Mouse (Mus musculus) thymus, postnatal 10 days (tissue): Measurements from ENCODE around the gene Abcc4.
"Not testable (repeated sequence)": the region's sequence is repeated elsewhere in the genome, so short reads cannot be mapped to it uniquely, and the experiment has no call there.

Source experiments
- DNase-seq, 2 experiments: peaks; one replicate each; pipeline ENCODE4 v3.0.0; 2021; ENCODE audit warnings: low spot score in 2 of 2

The Abcc4 gene

GRCm38 (mm10) chr14:118678279-118678985 lies 27.6 kb downstream of the Abcc4 start:
- no peak for DNase-seq

- no peak for DNase-seq
Observed at GRCm38 (mm10) chr14:118676308-118676994, 29.6 kb downstream of the Abcc4 start.

- no peak for DNase-seq
Observed at GRCm38 (mm10) chr14:118674705-118675139, 31.3 kb downstream of the Abcc4 start.

- no peak for DNase-seq
Observed at GRCm38 (mm10) chr14:118674224-118674623, 31.8 kb downstream of the Abcc4 start.

- DNase-seq: peak; percentile 28 to 32
Observed at GRCm38 (mm10) chr14:118673501-118673900, 32.5 kb downstream of the Abcc4 start.

- DNase-seq: not testable (repeated sequence)
Observed at GRCm38 (mm10) chr14:118672931-118673330, 33.1 kb downstream of the Abcc4 start.

GRCm38 (mm10) chr14:118667499-118667898 lies 38.5 kb downstream of the Abcc4 start:
- no peak for DNase-seq

- DNase-seq: no peak
Observed at GRCm38 (mm10) chr14:118664661-118665060, 41.4 kb downstream of the Abcc4 start.

GRCm38 (mm10) chr14:118662625-118663276 lies 43.3 kb downstream of the Abcc4 start:
- DNase-seq: no peak

- DNase-seq: no peak
Observed at GRCm38 (mm10) chr14:118662124-118662523, 43.9 kb downstream of the Abcc4 start.

- no peak for DNase-seq
Observed at GRCm38 (mm10) chr14:118659230-118659629, 46.8 kb downstream of the Abcc4 start.

GRCm38 (mm10) chr14:118658328-118658692 lies 47.7 kb downstream of the Abcc4 start:
- DNase-seq: no peak

GRCm38 (mm10) chr14:118657673-118658327 lies 48.2 kb downstream of the Abcc4 start:
- no peak for DNase-seq

GRCm38 (mm10) chr14:118657206-118657605 lies 48.8 kb downstream of the Abcc4 start:
- no peak for DNase-seq

GRCm38 (mm10) chr14:118656036-118656435 lies 50.0 kb downstream of the Abcc4 start:
- no peak for DNase-seq

GRCm38 (mm10) chr14:118654903-118655302 lies 51.1 kb downstream of the Abcc4 start:
- DNase-seq: no peak

GRCm38 (mm10) chr14:118651704-118652439 lies 54.1 kb downstream of the Abcc4 start:
- no peak for DNase-seq

GRCm38 (mm10) chr14:118649895-118650256 lies 56.1 kb downstream of the Abcc4 start:
- no peak for DNase-seq

- DNase-seq: no peak
Observed at GRCm38 (mm10) chr14:118649199-118649894, 56.7 kb downstream of the Abcc4 start.

GRCm38 (mm10) chr14:118642940-118643591 lies 63.0 kb downstream of the Abcc4 start:
- not testable (repeated sequence) for DNase-seq
